Mouse (Mus musculus): ENCODE data around the gene Crtc3. TPM values are rescaled to one million over a fixed set of nuclear protein-coding genes. Genes with fewer than 3 reads are reported as not detected.
A peak's percentile ranks its signal among the peaks of the same experiment; 100 is the strongest.

Crtc3 gene
- polyA plus RNA-seq, 1 experiment, result 16.7 TPM

DNA sequence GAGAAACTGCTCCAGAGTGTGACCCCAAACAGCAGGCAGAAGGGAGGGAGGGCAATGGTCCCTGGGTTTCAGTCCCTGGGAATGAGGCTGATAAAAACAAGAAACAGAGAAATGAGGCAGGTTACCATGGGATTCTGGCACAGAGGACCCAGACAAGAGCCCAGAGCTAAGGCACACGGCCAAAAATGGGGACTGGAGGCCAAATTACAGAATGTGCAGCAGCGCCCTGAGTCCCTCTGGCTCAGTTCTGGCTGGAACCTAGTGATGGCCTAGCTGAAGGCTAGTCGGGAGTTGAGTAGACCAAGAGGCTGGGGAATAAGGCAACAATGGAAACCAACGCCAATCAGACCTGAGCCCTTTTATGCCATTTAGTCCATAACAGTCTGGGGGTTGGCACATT, 28.1 kb downstream of the Crtc3 start:
- no peak for TF ChIP-seq POLR2A (IDR thresholded peaks at IDR 0.05; ENCODE audit: borderline replicate concordance, low read depth, low read length)
- TF ChIP-seq CTCF (IDR thresholded peaks at IDR 0.05; ENCODE audit: low read depth, low read length), result no peak
- H3K4me3 ChIP-seq (ENCODE audit: insufficient read depth, low read length), result no peak overlapping the region
- H3K4me1 ChIP-seq (ENCODE audit: control insufficient read depth, insufficient read depth, low read length), result peaks cover 18% of the 10 kb centered on the region
- no peak overlapping the region for H3K27ac ChIP-seq (ENCODE audit: insufficient read depth, low read depth, low read length)

DNA sequence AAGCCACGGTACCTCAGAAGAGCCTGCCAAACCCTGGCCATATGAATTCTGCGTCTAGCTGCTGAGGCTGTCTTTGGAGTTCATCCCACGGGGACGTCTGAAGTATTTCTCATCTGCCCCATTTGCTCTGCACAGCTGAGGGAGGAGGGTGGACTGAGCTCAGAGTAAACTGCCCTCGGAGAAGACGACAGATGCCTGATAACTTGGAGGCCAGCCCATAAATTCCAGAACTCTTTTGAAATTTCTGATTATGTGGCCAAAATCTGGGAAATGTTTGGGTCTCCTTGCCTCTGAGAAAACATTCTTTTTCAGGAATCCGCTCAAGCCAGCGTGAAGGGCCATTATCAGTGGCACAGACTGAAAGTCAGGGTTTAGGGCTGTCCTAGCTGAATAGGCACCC, 30.8 kb downstream of the Crtc3 start:
- Histone ChIP-seq H3K4me3 (ENCODE audit: insufficient read depth, low read length) (no peak overlapping the region), H3K4me1 (ENCODE audit: control insufficient read depth, insufficient read depth, low read length) (peaks cover 44% of the 10 kb centered on the region), H3K27ac (ENCODE audit: insufficient read depth, low read depth, low read length) (no peak overlapping the region)
- TF ChIP-seq CTCF (IDR thresholded peaks at IDR 0.05; ENCODE audit: low read depth, low read length) (no peak), POLR2A (IDR thresholded peaks at IDR 0.05; ENCODE audit: borderline replicate concordance, low read depth, low read length) (no peak)

DNA sequence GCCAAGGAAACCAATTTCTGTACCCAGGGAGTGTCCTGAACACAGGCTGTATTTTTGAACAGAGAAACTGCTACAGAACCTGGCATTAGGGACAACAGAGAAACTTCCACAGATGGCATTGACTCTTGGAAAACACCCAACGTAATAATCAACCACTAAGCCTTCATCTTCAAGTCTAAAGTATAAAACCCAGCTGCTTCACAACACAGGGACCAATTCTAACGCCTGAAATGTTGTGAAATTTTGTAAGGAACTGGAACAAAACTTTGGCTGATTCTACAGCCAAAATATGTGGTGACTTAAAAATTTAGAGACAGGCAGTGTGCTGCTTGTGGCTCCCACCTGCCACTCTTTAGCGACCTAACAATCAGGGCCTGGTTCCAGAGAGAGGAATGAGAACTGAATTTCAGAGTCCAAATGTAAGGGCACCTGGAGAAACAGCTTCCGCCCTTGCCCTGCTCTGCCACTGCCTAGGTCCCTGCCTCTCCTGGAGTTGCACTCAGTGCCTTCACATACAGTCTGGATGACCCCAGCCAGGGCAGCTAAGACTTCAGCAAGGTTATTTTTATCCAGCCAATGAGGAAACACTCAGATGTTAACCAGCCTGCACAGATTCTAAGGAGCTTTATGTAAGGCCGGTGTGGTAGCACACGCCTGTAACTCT, 33.2 kb downstream of the Crtc3 start:
- Histone ChIP-seq H3K27ac (ENCODE audit: insufficient read depth, low read depth, low read length) (peak overlapping the region; percentile 58), H3K4me3 (ENCODE audit: insufficient read depth, low read length) (no peak overlapping the region), H3K4me1 (ENCODE audit: control insufficient read depth, insufficient read depth, low read length) (peaks cover 56% of the 10 kb centered on the region)
- TF ChIP-seq POLR2A (IDR thresholded peaks at IDR 0.05; ENCODE audit: borderline replicate concordance, low read depth, low read length), result no peak
- no peak for TF ChIP-seq CTCF (IDR thresholded peaks at IDR 0.05; ENCODE audit: low read depth, low read length)

DNA sequence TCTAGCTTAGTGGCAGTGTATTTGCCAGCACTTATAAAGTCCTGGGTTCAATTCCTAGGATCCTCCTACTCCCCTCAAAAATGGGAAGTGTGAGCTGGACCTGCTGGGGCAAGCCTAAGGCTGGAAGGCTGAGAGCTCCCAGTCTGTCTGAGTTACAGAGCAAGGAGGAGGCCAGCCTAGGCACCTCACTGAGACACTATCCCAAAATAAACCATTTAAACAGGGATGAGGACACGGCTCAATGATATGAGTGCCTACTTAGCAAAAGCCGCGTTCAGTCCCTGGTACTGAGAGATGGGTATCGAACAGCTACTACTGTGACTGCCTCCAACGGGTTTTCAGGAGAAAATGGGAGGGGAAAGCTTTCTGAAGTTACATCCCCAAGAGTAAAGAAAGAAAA, 33.8 kb downstream of the Crtc3 start:
- Histone ChIP-seq H3K27ac (ENCODE audit: insufficient read depth, low read depth, low read length) (peak overlapping the region; percentile 58), H3K4me3 (ENCODE audit: insufficient read depth, low read length) (no peak overlapping the region), H3K4me1 (ENCODE audit: control insufficient read depth, insufficient read depth, low read length) (peaks cover 60% of the 10 kb centered on the region)
- TF ChIP-seq POLR2A (IDR thresholded peaks at IDR 0.05; ENCODE audit: borderline replicate concordance, low read depth, low read length) (no peak), CTCF (IDR thresholded peaks at IDR 0.05; ENCODE audit: low read depth, low read length) (no peak)

DNA sequence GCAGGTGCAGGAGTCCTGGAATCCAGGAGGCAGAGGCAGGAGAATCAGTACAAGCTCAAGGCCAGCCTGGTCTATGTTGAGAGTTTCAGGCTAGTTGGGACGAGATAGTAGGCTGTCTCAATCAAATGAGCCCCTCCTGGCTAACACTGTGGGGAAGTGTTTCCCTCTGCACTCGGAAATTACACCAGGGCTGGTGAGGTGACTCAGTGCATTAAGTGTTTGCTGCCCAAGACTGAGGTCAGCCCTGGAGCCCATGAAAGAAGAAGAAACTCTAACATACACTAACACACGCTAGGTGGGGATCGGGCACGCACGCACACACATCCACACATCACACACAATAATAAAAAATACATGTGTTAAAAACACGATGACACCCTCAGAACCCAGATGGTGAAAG, 34.3 kb downstream of the Crtc3 start:
- Histone ChIP-seq H3K27ac (ENCODE audit: insufficient read depth, low read depth, low read length) (peak overlapping the region; percentile 43), H3K4me3 (ENCODE audit: insufficient read depth, low read length) (no peak overlapping the region), H3K4me1 (ENCODE audit: control insufficient read depth, insufficient read depth, low read length) (peaks cover 60% of the 10 kb centered on the region)
- TF ChIP-seq CTCF (IDR thresholded peaks at IDR 0.05; ENCODE audit: low read depth, low read length), result no peak
- no peak for TF ChIP-seq POLR2A (IDR thresholded peaks at IDR 0.05; ENCODE audit: borderline replicate concordance, low read depth, low read length)

DNA sequence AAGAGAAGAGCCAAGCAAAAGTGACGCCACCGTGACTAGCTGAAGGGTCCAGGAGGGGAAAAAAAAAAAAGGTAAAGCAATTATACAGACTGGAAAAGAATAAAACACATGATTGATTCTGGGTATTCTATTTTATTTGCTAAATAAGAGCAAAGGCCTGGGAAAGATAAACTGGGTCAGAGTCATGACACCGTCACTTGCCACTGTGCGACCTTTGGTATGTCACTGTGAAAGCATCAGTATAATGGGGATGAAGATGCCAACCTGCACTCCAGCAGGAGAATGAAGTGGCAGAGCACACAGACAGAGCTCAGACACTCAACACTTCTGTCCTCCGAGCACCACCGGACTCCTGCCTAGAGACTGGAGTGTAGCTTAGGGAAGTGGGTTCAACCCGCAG, 34.7 kb downstream of the Crtc3 start:
- H3K4me1 ChIP-seq (ENCODE audit: control insufficient read depth, insufficient read depth, low read length), result peaks cover 60% of the 10 kb centered on the region
- TF ChIP-seq CTCF (IDR thresholded peaks at IDR 0.05; ENCODE audit: low read depth, low read length) (no peak), POLR2A (IDR thresholded peaks at IDR 0.05; ENCODE audit: borderline replicate concordance, low read depth, low read length) (no peak)
- no peak overlapping the region for H3K4me3 ChIP-seq (ENCODE audit: insufficient read depth, low read length)
- H3K27ac ChIP-seq (ENCODE audit: insufficient read depth, low read depth, low read length), result peak overlapping the region; percentile 26; the same call in 1 of the 2 replicates

DNA sequence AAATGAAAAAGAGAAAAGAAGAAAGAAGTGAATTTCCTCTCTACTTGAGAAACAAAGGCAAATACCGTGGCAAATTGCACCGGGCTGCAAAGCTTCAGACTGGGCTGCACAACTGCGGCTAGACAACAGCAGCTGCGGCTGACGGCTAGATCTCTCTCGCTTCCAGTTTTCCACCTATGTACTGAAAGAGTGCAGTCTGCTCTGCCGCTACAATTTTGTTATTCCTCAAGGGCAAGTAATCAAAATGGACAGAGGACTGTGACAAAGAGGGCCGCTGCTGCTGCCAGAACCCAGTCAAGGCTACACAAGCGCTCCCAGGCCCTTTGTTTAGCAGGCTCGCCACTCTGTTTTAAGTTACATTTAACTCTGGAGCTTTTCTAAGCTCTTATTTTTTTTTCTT, 35.6 kb downstream of the Crtc3 start:
- TF ChIP-seq POLR2A (IDR thresholded peaks at IDR 0.05; ENCODE audit: borderline replicate concordance, low read depth, low read length) (no peak), CTCF (IDR thresholded peaks at IDR 0.05; ENCODE audit: low read depth, low read length) (no peak)
- peaks cover 63% of the 10 kb centered on the region for H3K4me1 ChIP-seq (ENCODE audit: control insufficient read depth, insufficient read depth, low read length)
- H3K27ac ChIP-seq (ENCODE audit: insufficient read depth, low read depth, low read length), result peak overlapping the region; percentile 85
- H3K4me3 ChIP-seq (ENCODE audit: insufficient read depth, low read length), result no peak overlapping the region

DNA sequence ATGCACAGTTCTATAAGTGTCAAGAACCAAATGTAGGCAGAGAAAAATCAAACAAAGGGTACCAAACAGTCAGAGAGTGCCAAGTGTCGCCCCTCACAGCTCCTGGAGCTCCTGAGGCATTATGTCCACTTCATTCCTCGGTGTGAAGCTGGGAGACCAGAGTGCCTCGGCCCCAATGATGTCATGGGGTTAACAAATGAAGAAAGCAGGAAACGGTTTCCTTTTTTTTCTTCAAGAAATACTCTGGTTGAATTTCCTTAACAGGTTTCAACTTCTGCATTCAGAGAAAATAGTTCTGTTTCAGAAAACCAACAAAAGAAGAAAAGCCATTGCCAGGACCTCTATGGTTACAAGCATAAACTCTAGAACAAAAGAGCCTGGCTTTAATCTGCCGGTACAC, 36.4 kb downstream of the Crtc3 start:
- Histone ChIP-seq H3K27ac (ENCODE audit: insufficient read depth, low read depth, low read length) (peak overlapping the region; percentile 85), H3K4me3 (ENCODE audit: insufficient read depth, low read length) (peak overlapping the region; percentile 35), H3K4me1 (ENCODE audit: control insufficient read depth, insufficient read depth, low read length) (peaks cover 60% of the 10 kb centered on the region)
- TF ChIP-seq POLR2A (IDR thresholded peaks at IDR 0.05; ENCODE audit: borderline replicate concordance, low read depth, low read length) (no peak), CTCF (IDR thresholded peaks at IDR 0.05; ENCODE audit: low read depth, low read length) (no peak)

DNA sequence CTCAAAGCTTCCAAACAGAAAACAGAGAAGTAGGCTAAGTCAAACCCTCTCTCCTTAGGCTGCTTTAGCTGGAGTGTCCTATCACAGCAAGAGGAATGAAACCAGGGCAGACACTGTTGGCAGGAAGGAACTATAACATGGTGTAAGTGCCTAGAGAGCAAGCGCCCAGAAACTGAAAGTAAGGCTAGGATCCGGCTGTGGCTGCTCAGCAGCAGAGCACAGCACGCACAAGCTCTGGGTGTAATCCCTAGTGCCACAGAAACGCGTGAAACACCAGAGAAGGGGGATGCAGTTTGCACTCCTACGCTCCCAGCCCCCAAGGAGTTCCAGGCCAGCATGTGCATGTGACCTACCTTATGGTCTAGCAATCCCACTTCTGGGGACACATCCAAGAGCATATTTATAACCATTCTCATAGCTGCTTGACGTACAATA, 41.2 kb downstream of the Crtc3 start:
- H3K27ac ChIP-seq (ENCODE audit: insufficient read depth, low read depth, low read length), result peak overlapping the region; percentile 78
- TF ChIP-seq CTCF (IDR thresholded peaks at IDR 0.05; ENCODE audit: low read depth, low read length), result no peak
- H3K4me1 ChIP-seq (ENCODE audit: control insufficient read depth, insufficient read depth, low read length), result peaks cover 38% of the 10 kb centered on the region
- H3K4me3 ChIP-seq (ENCODE audit: insufficient read depth, low read length), result peak overlapping the region; percentile 62

DNA sequence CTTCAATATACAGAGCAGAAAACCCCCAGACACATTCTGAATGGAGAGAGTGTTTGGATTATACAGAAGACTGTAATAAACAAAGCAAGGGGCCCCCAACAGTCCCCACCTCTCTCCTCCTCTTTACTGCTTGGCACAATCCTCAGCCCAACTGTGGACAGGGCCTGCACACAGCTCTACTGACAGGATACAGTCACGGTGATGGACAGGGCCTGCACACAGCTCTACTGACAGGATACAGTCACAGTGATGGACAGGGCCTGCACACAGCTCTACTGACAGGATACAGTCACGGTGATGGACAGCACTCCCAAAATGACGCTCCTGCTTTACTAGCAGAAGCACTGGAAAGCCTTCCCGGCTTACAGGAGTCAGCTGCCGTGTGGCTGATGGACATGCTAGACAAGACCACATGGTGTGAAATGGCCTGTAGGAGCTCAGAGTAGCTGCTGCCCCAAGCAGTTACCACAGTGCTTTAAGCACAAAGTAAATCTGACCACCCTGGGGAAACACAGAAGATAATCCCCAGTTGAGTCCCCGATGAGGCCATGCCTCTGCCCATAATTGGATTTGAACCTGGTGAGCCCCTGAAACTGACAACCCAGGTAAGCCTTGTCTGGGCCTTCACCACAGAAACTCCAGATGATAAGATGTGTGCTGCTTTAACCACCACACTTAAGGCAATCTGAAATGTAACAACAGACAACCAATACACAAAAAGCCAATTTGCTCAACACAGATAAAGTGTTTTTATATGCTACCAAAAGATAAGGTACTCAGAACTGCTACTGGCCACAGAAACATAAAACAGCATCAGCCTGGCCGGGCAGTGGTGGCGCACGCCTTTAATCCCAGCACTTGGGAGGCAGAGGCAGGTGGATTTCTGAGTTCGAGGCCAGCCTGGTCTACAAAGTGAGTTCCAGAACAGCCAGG, 42.3 kb downstream of the Crtc3 start:
- no peak overlapping the region for H3K27ac ChIP-seq (ENCODE audit: insufficient read depth, low read depth, low read length)

More for the DNA sequence above, 42.3 kb downstream of the Crtc3 start:
- TF ChIP-seq CTCF (IDR thresholded peaks at IDR 0.05; ENCODE audit: low read depth, low read length), result no peak
- no peak for TF ChIP-seq POLR2A (IDR thresholded peaks at IDR 0.05; ENCODE audit: borderline replicate concordance, low read depth, low read length)
- no peak overlapping the region for H3K4me3 ChIP-seq (ENCODE audit: insufficient read depth, low read length)
- peaks cover 41% of the 10 kb centered on the region for H3K4me1 ChIP-seq (ENCODE audit: control insufficient read depth, insufficient read depth, low read length)
